In the genomic region with DNA sequence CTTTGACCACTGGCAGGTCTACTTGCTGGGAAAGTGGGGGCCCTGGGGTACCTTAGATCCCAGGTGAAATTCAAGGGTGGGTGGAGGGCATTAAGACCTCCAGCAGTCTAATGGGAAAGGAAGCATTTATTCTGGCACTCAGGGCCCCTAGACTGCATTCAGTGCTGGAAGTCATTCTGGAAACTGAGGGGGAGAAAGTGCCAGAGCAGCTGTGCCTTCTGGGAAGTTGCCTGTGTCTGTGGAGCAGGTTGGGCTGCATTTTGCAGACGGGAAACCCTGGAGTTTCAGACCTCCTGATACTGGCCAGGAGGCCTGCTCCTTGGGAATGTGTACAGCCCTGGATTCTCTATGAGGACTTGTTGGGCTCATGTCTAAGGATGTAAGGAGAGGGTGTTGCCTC, we compare ENCODE assay signal across 15 mouse cellular contexts.
DNase-seq lines count a peak whose midpoint lies in the region; ATAC-seq and TF ChIP-seq lines count a peak whose summit lies in the region.
"Had no signal": no experiment of that assay in that cellular context is flagged by ENCODE, and none has a peak within 500 bp of the region (broad histone marks: within the 10 kb centered on the region; RNA-seq: fewer than 3 reads in every experiment).

No protein-coding gene starts in this region.

- H3K27ac ChIP-seq in heart, embryonic 10.5 days, result no peak overlapping the region
- peak overlapping the region; percentile 72 for H3K27ac ChIP-seq in forebrain, embryonic 13.5 days
- peak overlapping the region; percentile 1; the same call in 1 of the 2 replicates for H3K27ac ChIP-seq in hindbrain, postnatal 0 days
- H3K27ac ChIP-seq: embryonic facial prominence, embryonic 12.5 days; lung, embryonic 15.5 days had no signal

- DNase-seq in heart, postnatal 4 days, result peak; percentile 11
- no peak for DNase-seq in heart, embryonic 10.5 days (ENCODE audit: low spot score)
- peak; percentile 8 for DNase-seq in R1 (ENCODE audit: low read depth, low spot score)
- no peak for DNase-seq in hindbrain, postnatal 0 days (ENCODE audit: low spot score)
- DNase-seq in thymus, postnatal 25 days, result no peak
- DNase-seq in kidney, adult 8-10 months, result no peak
- DNase-seq: adrenal gland, postnatal 36 days; cerebellum, postnatal 36 days; heart, adult 18-20 months; kidney, adult 2 months had no signal

- no peak for ATAC-seq in forebrain, embryonic 13.5 days
- no peak for ATAC-seq in hindbrain, postnatal 0 days

- H3K27me3 ChIP-seq in heart, embryonic 10.5 days (ENCODE audit: insufficient read depth, poor library complexity, severe bottlenecking), result peaks cover 3% of the 10 kb centered on the region; the same call in 1 of the 2 replicates
- no peaks in the 10 kb centered on the region for H3K27me3 ChIP-seq in forebrain, embryonic 13.5 days
- H3K27me3 ChIP-seq in hindbrain, postnatal 0 days (ENCODE audit: insufficient read depth, low read length), result no peaks in the 10 kb centered on the region
- H3K27me3 ChIP-seq: embryonic facial prominence, embryonic 12.5 days; lung, embryonic 15.5 days; megakaryocyte, embryonic 14.5 days had no signal

- no peak for TF ChIP-seq CTCF in hindbrain, postnatal 0 days (IDR thresholded peaks at IDR 0.05; ENCODE audit: low read depth)

- no peak overlapping the region for H3K4me2 ChIP-seq in forebrain, embryonic 13.5 days
- no peak overlapping the region for H3K4me2 ChIP-seq in hindbrain, postnatal 0 days (ENCODE audit: low read depth, low read length)
- H3K4me2 ChIP-seq: embryonic facial prominence, embryonic 12.5 days; lung, embryonic 15.5 days had no signal

- peaks cover 11% of the 10 kb centered on the region; the same call in 1 of the 2 replicates for H3K4me1 ChIP-seq in heart, embryonic 10.5 days
- H3K4me1 ChIP-seq in forebrain, embryonic 13.5 days, result peaks cover 40% of the 10 kb centered on the region
- peaks cover 6% of the 10 kb centered on the region; the same call in 1 of the 2 replicates for H3K4me1 ChIP-seq in hindbrain, postnatal 0 days (ENCODE audit: insufficient read depth, low read length)
- H3K4me1 ChIP-seq: embryonic facial prominence, embryonic 12.5 days had no signal

- 58% methylated on average over 1 of the region's 1 CpGs for WGBS in heart, embryonic 10.5 days
- WGBS in forebrain, embryonic 13.5 days, result 58% methylated on average over 1 of the region's 1 CpGs
- 25% methylated on average over 1 of the region's 1 CpGs for WGBS in hindbrain, postnatal 0 days

- no peaks in the 10 kb centered on the region for H3K9me3 ChIP-seq in heart, embryonic 10.5 days
- no peaks in the 10 kb centered on the region for H3K9me3 ChIP-seq in forebrain, embryonic 13.5 days (replicated peaks)
- no peaks in the 10 kb centered on the region for H3K9me3 ChIP-seq in hindbrain, postnatal 0 days (ENCODE audit: low read length)
- H3K9me3 ChIP-seq: embryonic facial prominence, embryonic 12.5 days; G1E; lung, embryonic 15.5 days; megakaryocyte, embryonic 14.5 days had no signal

- H3K4me3 ChIP-seq in heart, embryonic 10.5 days, result no peak overlapping the region
- no peak overlapping the region for H3K4me3 ChIP-seq in forebrain, embryonic 13.5 days
- H3K4me3 ChIP-seq in hindbrain, postnatal 0 days (ENCODE audit: low read length), result no peak overlapping the region
- H3K4me3 ChIP-seq: embryonic facial prominence, embryonic 12.5 days; lung, embryonic 15.5 days; megakaryocyte, embryonic 14.5 days had no signal

- no peak overlapping the region; the same call in 1 of the 2 replicates for H3K9ac ChIP-seq in forebrain, embryonic 13.5 days
- peak overlapping the region; percentile 13; the same call in 1 of the 2 replicates for H3K9ac ChIP-seq in hindbrain, postnatal 0 days (replicated peaks; ENCODE audit: low read length)
- H3K9ac ChIP-seq: embryonic facial prominence, embryonic 12.5 days; lung, embryonic 15.5 days had no signal

- H3K36me3 ChIP-seq in heart, embryonic 10.5 days, result 0 out of 2 replicates have a peak, but pooled peaks cover 2% of the 10 kb centered on the region
- H3K36me3 ChIP-seq in forebrain, embryonic 13.5 days (ENCODE audit: poor library complexity, severe bottlenecking), result peaks cover 9% of the 10 kb centered on the region; the same call in 1 of the 2 replicates
- 0 out of 2 replicates have a peak, but pooled peaks cover 4% of the 10 kb centered on the region for H3K36me3 ChIP-seq in hindbrain, postnatal 0 days (ENCODE audit: insufficient read depth, low read length)
- H3K36me3 ChIP-seq: lung, embryonic 15.5 days had no signal

Comparison
In these comparisons a context has a peak if more than half of its experiments do, and no peak if none do; other contexts are left out.
1. DNase-seq: peak in heart, postnatal 4 days (single experiment) and R1 (single experiment); none in heart, embryonic 10.5 days (single experiment), hindbrain, postnatal 0 days (single experiment), thymus, postnatal 25 days (single experiment) and kidney, adult 8-10 months (0 of 2).